Mouse (Mus musculus) midbrain, postnatal 0 days (tissue): ENCODE results near the gene Hsd17b3. TPM values are rescaled to one million over a fixed set of nuclear protein-coding genes. Genes with fewer than 3 reads are reported as not detected.
"Not testable (repeated sequence)": the region's sequence is repeated elsewhere in the genome, so short reads cannot be mapped to it uniquely, and the experiment has no call there.

Experiments used
- ATAC-seq: fragments of 200-750 bp; cut with Nextera tagmentation; 2 replicates; pipeline ENCODE4 v1.8.0; 2017; ENCODE audit warnings: moderate number of reproducible peaks, mild to moderate bottlenecking, moderate TSS enrichment, moderate library complexity; ENCODE audit not compliant: low FRiP score
- DNase-seq: peaks from one replicate; pipeline ENCODE4 v3.0.0-alpha.2; 2015; ENCODE audit warnings: low spot score
- H3K27ac ChIP-seq: fragments of 300-500 bp; sonication (generic); 2 replicates; pipeline ENCODE4 v1.5.1; 2014; ENCODE audit warnings: low read depth, mild to moderate bottlenecking, low read length, mixed read lengths
- H3K27me3 ChIP-seq: fragments of 300-500 bp; sonication (generic); 2 replicates; pipeline ENCODE4 v1.6.1; 2014; ENCODE audit warnings: low read length, control low read depth, mixed read lengths; ENCODE audit not compliant: insufficient read depth
- H3K36me3 ChIP-seq: fragments of 300-500 bp; sonication (generic); 2 replicates; pipeline ENCODE4 v1.6.1; 2014; ENCODE audit warnings: low read length, control low read depth, mixed read lengths; ENCODE audit not compliant: insufficient read depth
- H3K4me1 ChIP-seq: fragments of 300-500 bp; sonication (generic); 2 replicates; pipeline ENCODE4 v1.6.1; 2014; ENCODE audit warnings: mild to moderate bottlenecking, control low read depth, antibody characterized with exemption, low read length, mixed read lengths; ENCODE audit not compliant: insufficient read depth
- H3K4me2 ChIP-seq: fragments of 300-500 bp; sonication (generic); 2 replicates; pipeline ENCODE4 v1.6.1; 2014; ENCODE audit warnings: low read depth, mild to moderate bottlenecking, low read length, mixed read lengths; ENCODE audit not compliant: poor library complexity, severe bottlenecking
- H3K4me3 ChIP-seq: fragments of 300-500 bp; sonication (generic); 2 replicates; pipeline ENCODE4 v1.5.1; 2014; ENCODE audit warnings: low read depth, mild to moderate bottlenecking, low read length, moderate library complexity
- H3K9ac ChIP-seq: fragments of 300-500 bp; sonication (generic); replicated peaks from 2 replicates; pipeline ENCODE4 v1.6.1; 2014; ENCODE audit warnings: mild to moderate bottlenecking, low read length, moderate library complexity, mixed read lengths; ENCODE audit not compliant: poor library complexity, severe bottlenecking
- H3K9me3 ChIP-seq: fragments of 300-500 bp; sonication (generic); 2 replicates; pipeline ENCODE4 v1.6.1; 2016; ENCODE audit warnings: low read length, control low read depth
- CTCF ChIP-seq: IDR thresholded peaks from 2 replicates; pipeline ENCODE4 v1.5.1; 2016; ENCODE audit warnings: antibody characterized with exemption, mild to moderate bottlenecking
- WGBS: fragments of 180-500 bp; shearing (Covaris S2); extraction: QIAGEN DNeasy Blood & Tissue Kit; methylation state at CpG from one replicate; pipeline ENCODE4 v1.1.7; 2014; 5-methylcytosine and 5-hydroxymethylcytosine counted together
- polyA plus RNA-seq: library from polyadenylated mRNA; unstranded; fragments of >200 nt; fragmentation: Nextera tagmentation; extraction: Ambion mirVana; gene quantifications from 2 replicates; pipeline ENCODE4 v1.2.1, GENCODE M21; 2015
- total RNA-seq: library from RNA; depleted of rRNA; stranded (reverse); fragments of >200 nt; gene quantifications from 2 replicates; pipeline ENCODE4 v1.2.3, GENCODE M21; 2014

The Hsd17b3 gene
- total and polyA plus RNA-seq, 2 experiments from 2014 or later: not detected

DNA sequence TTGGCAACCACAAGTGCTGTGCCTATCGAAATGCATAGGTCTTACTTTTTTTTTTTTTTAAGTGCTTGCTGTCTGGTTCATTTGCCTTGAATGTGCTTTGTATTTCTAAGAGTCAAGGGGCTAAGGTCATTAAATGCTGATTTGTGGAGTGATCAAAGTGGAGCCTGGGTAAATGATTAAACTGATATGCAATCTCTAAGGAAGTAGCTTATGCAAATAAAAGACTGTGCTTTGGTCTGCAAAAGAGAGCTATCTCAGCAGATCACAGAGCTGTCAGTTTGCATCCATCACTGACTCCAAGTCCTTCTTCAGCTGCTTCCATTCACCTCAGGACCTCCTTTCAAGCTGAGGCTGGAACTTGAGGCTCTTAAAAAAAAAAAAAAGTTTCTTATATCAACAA lies 35.1 kb downstream of the Hsd17b3 start:
- H3K36me3 ChIP-seq: no peaks in the 10 kb centered on the region
- H3K9ac ChIP-seq: no peak overlapping the region
- H3K9me3 ChIP-seq: no peaks in the 10 kb centered on the region
- H3K4me2 ChIP-seq: no peak overlapping the region
- no peak overlapping the region for H3K4me3 ChIP-seq
- DNase-seq (no peak), ATAC-seq (no peak)
- H3K4me1 ChIP-seq: no peaks in the 10 kb centered on the region
- 40% methylated on average over 1 of the region's 1 CpGs for WGBS
- TF ChIP-seq CTCF: no peak
- no peaks in the 10 kb centered on the region for H3K27me3 ChIP-seq
- H3K27ac ChIP-seq: no peak overlapping the region

DNA sequence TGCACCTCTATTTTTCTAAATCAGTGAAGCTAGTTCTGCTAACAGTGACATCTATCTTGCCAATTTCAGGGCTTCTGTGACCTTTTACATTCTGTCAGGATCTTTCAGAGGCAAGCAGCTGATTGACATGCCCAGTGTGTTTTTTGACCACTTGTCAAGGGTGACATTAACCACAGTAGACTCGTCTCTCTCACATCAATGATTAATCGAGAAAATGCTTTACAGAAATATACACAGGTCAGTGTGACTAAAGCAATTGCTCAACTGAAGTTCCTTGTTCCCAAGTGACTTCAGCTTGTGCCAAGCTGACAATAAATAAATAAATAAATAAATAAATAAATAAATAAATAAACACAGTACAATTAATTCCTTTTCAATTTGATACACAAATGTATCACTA lies 36.7 kb downstream of the Hsd17b3 start:
- H3K4me1 ChIP-seq, H3K27ac ChIP-seq, H3K9ac ChIP-seq, H3K36me3 ChIP-seq, ATAC-seq, H3K4me2 ChIP-seq, DNase-seq, H3K4me3 ChIP-seq, H3K9me3 ChIP-seq, H3K27me3 ChIP-seq: not testable (repeated sequence)
- 79% methylated on average over 2 of the region's 2 CpGs for whole genome bisulfite sequencing

DNA sequence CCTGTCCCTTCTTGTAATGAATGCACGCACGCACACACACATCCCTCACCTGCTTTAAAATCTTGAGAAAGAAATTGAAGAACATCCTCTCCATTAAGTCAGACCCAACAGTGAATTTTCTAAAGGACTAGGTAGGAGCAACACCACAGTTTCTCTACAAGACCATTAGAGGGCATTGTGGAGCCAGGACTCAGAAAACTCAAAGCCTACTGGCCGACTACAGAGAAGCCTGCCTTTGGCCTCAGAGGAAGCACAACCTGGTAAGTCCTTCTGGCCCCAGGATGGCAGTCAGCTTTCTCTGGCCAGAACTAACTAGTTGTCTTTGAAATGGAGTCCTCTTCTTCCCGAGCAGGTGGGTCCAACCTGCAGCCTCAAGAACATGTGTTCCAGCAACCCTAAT lies 38.1 kb downstream of the Hsd17b3 start:
- 70% methylated on average over 4 of the region's 4 CpGs for WGBS

DNA sequence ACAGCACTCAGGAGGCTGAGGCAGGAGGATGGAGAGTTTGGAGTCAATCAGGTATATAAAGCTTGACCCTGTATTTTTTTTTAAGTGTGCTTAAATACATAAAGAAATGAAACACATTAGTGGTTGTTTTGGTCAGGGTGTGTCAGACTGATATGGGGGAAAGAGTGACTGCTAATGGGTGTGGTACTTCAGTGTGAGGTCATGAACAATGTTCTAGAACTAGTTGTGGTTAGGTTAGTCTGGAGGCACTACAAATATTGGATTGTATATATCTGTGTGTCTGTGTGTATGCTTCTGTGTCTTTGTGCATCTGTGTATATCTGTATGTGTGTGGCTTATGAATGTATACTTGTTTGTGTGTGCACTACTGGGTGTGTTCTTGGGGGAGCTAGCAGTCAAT lies 39.5 kb downstream of the Hsd17b3 start:
- H3K4me3 ChIP-seq: no peak overlapping the region
- H3K36me3 ChIP-seq: no peaks in the 10 kb centered on the region
- no peaks in the 10 kb centered on the region for H3K27me3 ChIP-seq
- DNase-seq (no peak), ATAC-seq (no peak)
- TF ChIP-seq CTCF: no peak
- H3K9ac ChIP-seq: no peak overlapping the region
- no peak overlapping the region for H3K4me2 ChIP-seq
- no peak overlapping the region for H3K27ac ChIP-seq
- H3K4me1 ChIP-seq: no peaks in the 10 kb centered on the region
- no peaks in the 10 kb centered on the region for H3K9me3 ChIP-seq

More for the DNA sequence above, 38.1 kb downstream of the Hsd17b3 start:
- Histone ChIP-seq H3K36me3 (no peaks in the 10 kb centered on the region), H3K4me2 (no peak overlapping the region), H3K27ac (no peak overlapping the region), H3K27me3 (no peaks in the 10 kb centered on the region), H3K9me3 (no peaks in the 10 kb centered on the region), H3K9ac (no peak overlapping the region), H3K4me3 (no peak overlapping the region), H3K4me1 (no peaks in the 10 kb centered on the region)
- peak; percentile 46 for TF ChIP-seq CTCF
- no peak for ATAC-seq
- peak; percentile 28 for DNase-seq

DNA sequence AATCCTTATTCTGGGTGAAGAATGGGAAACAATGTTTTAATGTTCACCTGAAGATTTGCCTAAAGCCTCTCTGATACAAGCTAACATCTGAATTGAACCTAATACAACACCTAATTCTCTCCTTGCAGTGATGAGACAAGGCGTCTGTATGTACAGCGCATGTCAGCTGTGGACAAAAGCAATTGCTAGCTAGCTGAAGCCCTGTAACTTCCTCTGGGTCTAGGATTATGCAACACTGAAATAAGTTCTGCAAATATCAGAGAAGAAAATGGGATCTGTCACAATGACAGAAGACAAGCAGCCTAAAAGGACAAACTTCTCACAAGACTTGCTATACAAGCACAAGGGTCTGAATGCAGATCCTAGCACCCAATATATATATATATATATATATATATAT lies 40.6 kb downstream of the Hsd17b3 start:
- no peak overlapping the region for H3K4me3 ChIP-seq
- no peak for ATAC-seq
- H3K4me2 ChIP-seq: no peak overlapping the region
- no peaks in the 10 kb centered on the region for H3K9me3 ChIP-seq
- no peaks in the 10 kb centered on the region for H3K36me3 ChIP-seq
- no peaks in the 10 kb centered on the region for H3K27me3 ChIP-seq
- WGBS: 88% methylated on average over 2 of the region's 2 CpGs
- no peak for DNase-seq
- no peak overlapping the region for H3K27ac ChIP-seq
- TF ChIP-seq CTCF: no peak
- no peak overlapping the region for H3K9ac ChIP-seq
- no peaks in the 10 kb centered on the region for H3K4me1 ChIP-seq

DNA sequence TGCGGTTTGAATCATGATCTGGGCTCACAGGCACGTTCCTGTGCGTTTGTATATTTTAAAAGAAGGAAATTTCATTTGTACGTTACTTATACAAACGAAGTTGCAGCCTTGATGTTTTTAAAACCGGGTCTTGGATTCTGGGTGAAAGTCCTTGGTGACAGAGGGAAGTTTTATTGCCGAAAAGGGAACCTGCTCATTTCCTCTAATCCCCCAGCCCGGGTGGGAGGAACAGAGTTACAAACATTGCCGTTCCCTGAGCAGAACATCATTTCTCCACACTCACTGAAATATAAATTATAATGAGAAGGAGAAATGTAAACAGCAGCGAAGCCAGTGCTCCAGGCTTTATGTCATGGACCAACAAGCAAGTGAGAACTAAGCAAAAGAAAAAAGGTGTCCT lies 49.1 kb downstream of the Hsd17b3 start:
- Histone ChIP-seq H3K4me2 (no peak overlapping the region), H3K27me3 (no peaks in the 10 kb centered on the region; the same call in 1 of the 2 replicates), H3K27ac (no peak overlapping the region), H3K9ac (no peak overlapping the region), H3K4me3 (no peak overlapping the region), H3K36me3 (no peaks in the 10 kb centered on the region), H3K9me3 (no peaks in the 10 kb centered on the region), H3K4me1 (no peaks in the 10 kb centered on the region)
- ATAC-seq: no peak
- 83% methylated on average over 10 of the region's 10 CpGs for WGBS
- no peak for TF ChIP-seq CTCF
- no peak for DNase-seq

DNA sequence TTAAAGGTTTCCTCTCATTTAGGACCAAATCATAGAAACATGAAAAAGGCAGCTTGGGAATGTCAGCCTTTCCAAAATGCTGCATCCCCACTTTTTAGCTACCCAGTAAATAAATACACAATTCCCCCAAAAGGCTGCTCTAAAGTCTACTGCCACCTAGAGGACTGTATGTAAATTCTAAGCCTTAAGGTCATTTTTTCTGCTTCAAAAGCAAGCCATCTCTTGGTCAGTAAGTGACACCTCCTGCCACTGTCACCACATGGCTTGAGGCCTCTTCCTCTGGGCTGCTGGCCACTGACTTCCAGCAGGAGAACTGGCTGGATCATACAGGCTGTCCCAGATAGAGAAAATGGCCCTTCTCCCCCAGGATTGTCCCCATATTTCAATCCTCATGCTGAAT lies 50.9 kb downstream of the Hsd17b3 start:
- no peaks in the 10 kb centered on the region for H3K4me1 ChIP-seq
- peak; percentile 31 for DNase-seq
- H3K27me3 ChIP-seq: peaks cover 6% of the 10 kb centered on the region
- no peaks in the 10 kb centered on the region for H3K9me3 ChIP-seq
- H3K4me2 ChIP-seq: no peak overlapping the region
- peak; percentile 68 for TF ChIP-seq CTCF
- H3K36me3 ChIP-seq: no peaks in the 10 kb centered on the region
- no peak overlapping the region for H3K9ac ChIP-seq
- H3K4me3 ChIP-seq: no peak overlapping the region
- ATAC-seq: no peak
- H3K27ac ChIP-seq: no peak overlapping the region
